Mouse (Mus musculus): ENCODE results near the gene Ralgapa1.
A peak's percentile ranks its signal among the peaks of the same experiment; 100 is the strongest.

Gene Ralgapa1

DNA sequence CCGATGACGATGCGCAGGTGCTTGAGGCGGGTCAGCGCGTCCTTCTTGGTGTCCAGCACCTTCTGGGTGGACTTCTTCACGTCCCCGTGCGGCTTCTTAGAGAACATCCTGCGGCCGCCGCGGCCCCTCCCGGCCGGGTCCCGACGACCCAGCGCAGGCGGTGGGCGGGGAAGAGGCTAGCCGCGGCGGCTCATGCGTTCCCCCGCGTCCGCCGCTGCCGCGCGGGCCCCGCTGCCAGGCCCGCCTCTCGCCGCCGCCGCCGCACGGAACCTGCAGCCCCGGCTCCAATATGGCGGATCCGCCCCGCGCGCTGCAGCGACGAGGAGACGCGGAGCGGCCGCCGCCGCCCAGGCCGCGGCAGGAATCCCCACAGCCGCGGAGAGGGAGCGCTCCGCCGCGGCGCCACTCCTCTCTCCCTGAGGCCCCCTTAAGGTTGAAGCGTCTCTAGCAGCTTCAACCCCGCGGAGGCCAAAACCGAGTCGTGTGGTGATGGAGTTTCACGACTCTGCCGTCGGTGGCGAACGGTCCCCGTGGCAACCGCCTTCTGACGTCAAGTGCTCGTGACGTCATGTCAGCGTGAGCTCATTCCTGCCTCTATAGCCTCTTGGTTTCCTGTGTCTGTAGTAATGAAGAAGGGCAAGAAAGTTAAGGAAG lies at the start of gene Ralgapa1:
Gene Ralgapa1, minus strand, starts transcription at position 507 of the 654 bp plus-strand sequence.
- DNase-seq (ENCODE audit: low read depth, low spot score), result peak; percentile 98

DNA sequence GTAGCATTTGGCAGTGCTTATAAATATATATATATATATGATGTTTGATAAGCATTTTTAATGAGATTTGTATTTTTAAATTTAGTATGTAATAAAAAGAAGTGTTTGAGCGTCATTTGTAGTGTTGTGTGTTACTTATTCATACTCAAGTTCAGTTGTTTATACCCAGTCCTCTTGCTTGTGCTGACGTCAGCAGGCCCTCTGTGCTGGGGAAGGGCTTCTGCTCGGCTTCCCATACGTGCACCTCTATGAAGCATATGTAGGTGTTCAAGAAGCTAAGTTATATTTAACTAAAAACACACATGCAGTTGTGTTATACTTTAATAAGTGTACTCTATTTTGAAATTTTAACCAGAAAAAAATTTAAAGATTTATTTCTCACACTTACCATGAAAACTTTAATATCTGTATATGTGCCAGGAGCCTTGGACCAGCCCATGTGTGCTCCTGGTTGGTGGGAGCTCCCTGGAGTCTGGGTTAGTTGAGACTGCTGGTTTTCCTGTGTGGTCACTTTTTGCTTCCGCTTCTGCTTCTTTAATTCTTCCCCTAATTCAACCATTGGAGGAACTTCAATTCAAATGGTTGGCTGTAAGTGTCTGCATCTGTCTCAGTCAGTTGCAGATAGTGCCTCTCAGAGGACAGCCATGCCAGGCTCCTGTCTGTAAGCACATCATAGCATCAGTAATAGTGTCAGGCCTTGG lies 48.8 kb upstream of the Ralgapa1 start:
- DNase-seq (ENCODE audit: low read depth, low spot score), result no peak

DNA sequence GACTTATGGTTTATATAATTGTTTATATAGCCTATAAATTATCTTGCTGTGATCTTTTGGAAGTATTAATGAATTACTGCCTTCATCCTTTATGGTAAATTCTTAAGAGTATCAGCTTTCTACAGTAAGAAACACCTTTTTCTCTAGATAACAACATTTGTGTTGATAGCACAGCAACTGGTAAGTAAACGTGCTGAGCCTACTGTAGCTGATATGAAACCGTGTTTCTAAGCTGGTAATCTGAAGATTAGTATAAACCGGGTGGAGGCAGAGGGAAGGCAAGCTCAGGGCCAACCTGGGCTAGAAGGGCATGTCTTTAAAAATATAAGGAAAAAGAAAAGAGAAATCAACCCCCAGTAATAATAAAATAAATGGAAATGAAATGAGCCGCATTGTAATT lies 46.8 kb upstream of the Ralgapa1 start:
- DNase-seq (ENCODE audit: low read depth, low spot score), result no peak

DNA sequence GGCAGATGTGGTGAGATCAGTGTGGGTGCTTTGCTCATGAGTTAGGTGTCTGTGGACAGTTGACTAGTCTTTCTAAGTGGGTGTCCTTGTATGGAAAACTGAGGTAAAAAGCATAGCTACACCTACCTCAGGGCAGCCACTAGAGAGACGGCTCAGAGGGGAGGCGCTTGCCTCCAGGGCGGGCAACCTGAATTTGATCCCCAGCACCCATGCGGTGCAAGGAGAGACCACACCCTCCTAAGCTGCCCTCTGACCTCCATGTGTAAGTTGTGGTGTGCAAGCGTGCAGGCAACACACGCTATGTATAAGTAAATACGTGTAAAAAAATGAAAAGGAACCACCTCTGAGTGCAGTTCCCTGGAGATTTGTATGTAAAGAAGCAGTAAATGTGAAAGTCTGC lies 39.7 kb upstream of the Ralgapa1 start:
- DNase-seq (ENCODE audit: low read depth, low spot score), result no peak

DNA sequence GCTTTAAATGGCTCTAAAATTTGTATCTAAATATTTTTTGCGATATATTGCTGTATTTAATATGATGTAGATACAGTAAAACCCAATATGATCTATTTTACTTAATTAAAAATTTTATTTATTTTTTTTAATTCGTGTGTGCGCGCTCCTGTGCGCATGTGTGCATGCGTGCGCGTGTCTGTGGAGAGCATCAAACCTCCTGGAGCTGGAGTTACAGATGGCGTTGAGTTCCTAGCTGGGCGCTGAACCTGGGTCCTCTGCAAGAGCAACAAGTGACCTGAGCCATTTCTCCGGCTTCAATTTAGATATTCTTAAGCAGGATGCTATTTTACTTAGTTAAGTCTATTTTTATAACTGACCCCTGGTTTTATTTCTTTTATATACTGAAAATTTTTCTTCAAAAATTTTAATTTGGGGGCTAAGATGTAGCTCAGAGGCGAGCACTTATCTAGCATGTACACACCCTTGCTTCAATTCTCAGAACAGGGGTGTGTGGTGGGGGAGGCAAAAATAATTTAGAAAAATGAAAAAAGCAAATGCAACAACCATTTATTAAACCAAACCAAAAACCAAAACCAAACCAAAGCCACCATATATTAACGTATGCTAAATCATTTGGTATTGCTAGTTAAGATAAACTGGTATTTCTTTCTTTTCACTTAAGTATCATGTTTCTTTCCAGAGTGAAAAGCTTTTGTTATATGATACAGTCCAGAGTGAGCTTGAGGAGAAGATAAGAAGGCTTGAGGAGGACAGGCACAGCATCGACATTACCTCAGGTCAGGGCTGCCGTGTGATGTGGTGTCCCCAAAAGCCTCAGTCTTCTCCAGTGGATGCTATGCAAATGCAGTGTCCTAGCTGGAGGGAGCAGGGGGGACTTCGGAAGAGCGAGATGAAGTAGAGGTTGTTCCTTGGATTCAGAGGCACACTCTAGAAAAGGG lies 38.7 kb upstream of the Ralgapa1 start:
- DNase-seq (ENCODE audit: low read depth, low spot score), result no peak

DNA sequence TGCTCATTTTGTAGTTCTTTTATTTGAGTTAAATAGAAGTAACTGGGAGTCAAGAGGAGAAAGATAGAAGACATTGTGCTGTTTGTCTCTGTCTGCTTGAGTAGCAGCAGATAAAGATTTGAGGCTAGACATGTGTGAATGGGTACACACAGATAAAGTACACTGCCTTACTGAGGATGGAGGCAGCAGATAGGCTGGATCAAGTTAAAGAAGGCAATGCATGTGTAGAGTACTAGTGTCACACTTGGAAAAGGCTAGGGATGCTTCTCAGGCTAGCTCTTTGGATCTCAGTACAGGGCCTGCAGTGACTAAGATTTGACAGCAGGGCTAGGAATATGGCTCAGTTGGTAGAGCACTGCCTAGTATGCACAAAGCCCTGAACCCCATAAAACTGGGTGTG lies 29.7 kb upstream of the Ralgapa1 start:
- DNase-seq (ENCODE audit: low read depth, low spot score), result no peak

DNA sequence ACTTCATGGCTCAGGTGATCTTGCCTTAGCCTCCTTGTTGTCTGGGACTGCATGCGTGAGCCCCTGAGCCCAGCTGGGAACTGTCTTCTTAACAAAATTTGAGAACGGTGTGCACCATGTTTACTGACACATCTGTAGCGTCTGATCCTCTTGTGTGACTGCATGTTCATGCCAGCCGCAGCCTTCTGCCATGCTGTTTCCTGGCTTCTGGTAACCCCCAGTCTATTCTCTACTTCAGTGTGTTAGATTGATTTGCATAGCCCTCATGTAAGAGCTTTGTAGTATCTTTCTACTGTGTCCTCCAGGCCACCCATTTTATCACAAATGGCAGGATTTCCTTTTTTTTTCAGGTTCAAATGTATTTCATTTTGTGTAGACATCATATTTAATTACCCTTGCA lies 26.9 kb upstream of the Ralgapa1 start:
- no peak for DNase-seq (ENCODE audit: low read depth, low spot score)

DNA sequence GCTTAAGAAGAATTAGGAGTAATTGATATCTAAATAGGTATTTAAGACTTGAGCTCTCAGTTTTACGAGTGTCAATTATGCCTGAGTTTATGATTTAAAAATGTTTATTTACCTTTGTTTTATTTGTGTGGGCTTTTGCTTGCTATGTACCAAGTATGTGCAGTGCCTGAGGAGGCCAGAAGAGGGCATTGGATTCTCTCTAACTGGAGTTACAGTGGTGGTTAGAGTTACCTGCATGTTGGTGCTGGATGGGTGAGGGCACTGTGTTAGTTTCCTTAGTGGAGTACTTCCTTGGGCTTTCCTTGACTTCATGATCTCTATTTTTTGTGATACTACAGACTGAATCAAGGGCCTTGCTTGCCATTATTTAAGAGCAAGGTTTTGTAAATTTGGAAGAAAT lies 25.8 kb upstream of the Ralgapa1 start:
- peak; percentile 48 for DNase-seq (ENCODE audit: low read depth, low spot score)

DNA sequence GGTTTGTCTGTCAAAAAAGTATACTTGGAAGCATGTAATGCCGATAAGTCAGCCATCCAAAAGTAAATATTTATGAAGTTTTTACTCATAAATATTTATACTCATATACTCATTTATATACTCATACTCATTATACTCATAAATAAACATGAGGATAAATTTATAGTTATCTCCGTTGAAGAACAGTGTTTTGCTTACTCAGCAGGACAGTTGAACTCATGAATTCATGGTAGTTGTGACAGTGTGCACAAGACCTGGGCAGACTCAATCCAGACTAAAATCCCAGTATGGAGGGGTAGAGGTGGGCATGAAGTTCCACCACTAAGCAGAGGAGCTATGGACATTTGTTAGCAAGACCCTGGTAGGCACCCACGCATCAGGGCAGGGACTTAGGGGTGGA lies 16.5 kb upstream of the Ralgapa1 start:
- DNase-seq (ENCODE audit: low read depth, low spot score), result no peak

DNA sequence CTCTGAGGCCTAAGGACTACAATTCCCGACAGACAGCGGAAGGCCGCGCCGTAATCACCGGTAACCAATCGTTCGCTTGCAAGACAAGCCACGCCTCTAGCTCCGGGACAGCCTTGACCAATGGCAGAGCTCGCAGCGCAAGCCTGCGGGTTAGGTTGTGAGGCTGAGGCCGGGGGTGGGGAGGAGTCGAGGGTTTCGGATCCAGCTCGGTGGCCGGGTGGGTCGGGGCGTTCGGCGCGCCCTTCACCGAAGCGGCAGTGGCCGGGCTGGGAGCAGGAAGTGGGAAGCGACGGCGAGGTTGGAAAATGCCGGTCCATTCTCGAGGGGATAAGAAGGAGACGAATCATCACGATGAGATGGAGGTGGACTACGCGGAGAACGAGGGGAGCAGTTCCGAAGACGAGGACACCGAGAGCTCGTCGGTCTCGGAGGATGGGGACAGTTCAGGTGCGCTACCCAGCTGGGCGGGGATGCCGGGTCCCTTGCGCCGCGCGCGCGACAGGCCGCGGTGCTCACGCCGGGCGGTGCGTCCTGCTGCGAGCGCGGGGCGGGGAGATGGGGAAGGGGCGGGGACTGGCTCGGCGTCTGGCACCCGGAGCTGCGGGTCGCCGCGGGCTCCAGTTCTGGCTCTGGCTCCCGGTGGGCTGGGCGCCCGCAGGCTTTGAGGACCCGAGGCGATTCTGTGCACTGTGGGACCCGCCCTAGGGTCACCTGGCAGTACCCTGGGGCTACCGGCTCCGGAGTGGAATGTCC lies 15.4 kb upstream of the Ralgapa1 start, which contains the start of gene Brms1l:
Gene Brms1l, plus strand, starts transcription at position 126 of the 753 bp plus-strand sequence.
- peak; percentile 97 for DNase-seq (ENCODE audit: low read depth, low spot score)

DNA sequence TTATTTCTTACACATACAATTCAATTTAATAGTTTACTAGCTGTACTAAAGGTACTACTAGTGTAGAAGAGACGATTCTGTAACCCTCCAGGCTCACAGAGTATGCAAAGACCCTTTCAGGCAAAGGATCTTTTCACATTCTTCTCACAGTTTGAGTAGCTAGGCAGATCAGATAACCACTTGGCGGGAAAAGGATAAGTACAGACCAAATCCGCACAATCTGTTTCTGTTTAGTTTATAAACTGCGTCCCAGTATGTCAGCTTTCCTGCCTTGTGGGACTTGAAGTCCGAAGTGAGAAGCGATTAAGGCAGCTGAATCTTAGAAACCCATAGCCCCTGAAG lies 14.9 kb upstream of the Ralgapa1 start:
- no peak for DNase-seq (ENCODE audit: low read depth, low spot score)

DNA sequence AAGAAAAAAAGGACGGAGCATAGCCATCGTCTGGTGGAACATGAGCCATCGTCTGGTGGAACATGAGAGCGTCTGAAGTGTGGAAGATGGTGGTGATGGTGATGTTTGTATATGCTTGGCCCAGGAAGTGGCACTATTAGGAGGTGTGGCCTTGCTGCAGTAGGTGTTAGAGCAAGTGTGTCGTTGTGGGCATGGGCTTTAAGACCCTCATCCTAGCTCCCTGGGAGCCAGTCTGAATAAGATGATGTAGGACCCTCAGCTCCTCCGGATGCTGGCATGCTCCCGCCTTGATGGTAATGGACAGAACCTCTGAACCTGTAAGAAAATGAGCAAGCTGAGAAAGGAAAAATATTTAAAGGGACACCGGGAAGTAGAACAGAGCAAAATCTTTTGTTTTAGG lies 13.9 kb upstream of the Ralgapa1 start:
- DNase-seq (ENCODE audit: low read depth, low spot score), result no peak

DNA sequence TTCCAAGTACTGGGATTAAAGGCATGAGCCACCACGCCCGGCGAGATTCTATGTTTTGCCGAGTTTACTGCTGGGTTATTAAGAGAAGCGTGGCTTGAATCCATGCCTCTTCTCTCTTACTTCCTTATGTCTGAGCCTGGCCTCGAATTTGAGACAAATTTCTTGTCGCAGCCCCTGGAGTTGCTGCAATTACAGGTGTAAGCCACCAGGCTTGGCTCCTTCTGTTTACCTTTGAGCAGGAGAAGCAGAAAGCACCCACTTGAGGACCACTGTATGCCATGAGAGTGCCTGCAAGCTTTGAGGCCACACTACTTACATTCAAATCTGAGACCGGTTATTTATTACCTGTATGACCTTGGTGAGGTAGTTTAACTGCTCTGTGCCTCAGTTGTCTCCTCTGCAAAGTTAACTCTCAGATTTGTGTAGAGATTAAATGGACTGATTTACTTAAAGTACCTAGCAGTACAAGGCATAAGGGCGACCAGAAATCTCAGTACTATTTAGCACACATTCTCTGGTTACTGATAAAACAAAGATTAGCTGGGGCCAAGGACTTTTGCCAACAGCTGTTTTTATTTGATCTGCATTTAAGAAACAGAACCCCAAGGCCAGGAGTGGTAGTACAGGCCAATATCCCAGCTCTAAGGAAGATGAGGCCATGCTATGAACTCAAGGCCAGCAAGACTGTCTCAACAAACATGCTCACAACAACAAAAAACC lies 13.1 kb upstream of the Ralgapa1 start:
- peak; percentile 23 for DNase-seq (ENCODE audit: low read depth, low spot score)

DNA sequence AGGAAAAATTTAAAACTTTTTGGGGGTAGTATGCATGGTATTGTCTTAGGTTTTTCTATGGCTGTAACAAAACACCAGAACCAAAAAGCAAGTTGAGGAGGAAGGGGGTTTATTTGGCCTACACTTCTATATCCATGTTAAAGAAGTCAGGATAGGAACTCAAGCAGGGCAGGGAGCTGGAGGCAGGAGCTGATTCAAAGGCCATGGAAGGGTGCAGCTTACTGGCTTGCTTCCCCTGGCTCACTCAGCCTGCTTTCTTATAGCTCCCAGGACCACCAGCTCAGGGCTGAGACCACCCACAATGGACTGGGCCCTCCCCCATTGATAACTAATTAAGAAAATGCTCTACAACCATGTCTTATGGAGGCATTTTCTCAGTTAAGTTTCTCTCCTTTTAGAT lies 12.0 kb upstream of the Ralgapa1 start:
- DNase-seq (ENCODE audit: low read depth, low spot score), result no peak

DNA sequence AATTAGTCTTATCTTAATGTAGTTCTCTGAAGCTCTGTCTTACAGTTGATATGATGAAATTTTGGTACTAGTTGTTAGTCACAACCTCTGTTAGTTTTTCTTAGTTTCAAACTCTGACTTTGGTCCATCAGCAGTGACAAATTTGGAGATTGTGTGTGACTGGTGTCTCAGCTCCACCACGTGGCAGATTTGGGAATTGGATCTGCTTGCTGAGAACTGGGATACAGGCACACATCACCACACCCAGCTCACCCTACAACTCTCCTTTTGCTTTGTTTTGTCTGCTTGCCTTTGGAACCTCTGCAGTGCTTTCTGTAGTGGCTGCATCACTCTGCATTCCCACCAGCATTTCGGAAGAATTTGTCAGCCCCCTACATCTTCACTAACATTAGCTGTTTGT lies 10.1 kb upstream of the Ralgapa1 start:
- DNase-seq (ENCODE audit: low read depth, low spot score), result peak; percentile 65

DNA sequence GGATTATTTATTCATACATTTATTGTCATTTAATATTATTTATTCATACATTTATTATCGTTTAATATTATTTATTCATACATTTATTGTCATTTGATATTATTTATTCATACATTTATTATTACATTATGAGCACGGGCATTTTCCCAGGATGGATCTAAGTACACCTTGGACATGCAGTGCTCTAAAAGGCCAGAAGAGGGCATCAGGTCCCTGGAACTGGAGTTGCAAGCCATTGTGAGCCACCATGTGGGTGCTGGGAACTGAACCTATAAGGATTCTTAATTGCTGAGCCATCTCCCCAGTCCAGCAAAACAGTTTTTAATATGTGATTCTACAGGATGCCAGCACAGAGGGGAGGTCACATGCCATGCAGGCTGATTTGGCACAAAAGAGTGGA lies 4.6 kb upstream of the Ralgapa1 start:
- DNase-seq (ENCODE audit: low read depth, low spot score), result peak; percentile 22

DNA sequence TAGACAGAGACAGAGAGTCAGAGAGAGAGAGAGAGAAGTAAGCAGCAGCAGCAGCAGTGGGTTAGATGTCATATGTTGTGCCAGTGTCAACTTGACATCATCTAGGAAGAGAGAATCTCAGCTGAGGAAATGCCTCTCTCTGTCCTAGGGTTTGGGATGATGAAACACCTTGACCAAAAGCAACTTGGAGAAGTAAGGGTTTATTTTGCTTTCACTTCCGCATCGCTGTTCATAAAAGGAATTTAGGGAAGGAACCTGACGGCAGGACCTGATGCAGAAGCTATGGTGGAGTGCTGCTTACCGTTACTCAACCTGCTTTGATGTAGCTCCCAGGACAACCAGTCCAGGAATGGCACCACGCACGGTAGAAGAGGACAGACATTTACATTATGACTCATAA lies 3.1 kb upstream of the Ralgapa1 start:
- DNase-seq (ENCODE audit: low read depth, low spot score), result no peak

DNA sequence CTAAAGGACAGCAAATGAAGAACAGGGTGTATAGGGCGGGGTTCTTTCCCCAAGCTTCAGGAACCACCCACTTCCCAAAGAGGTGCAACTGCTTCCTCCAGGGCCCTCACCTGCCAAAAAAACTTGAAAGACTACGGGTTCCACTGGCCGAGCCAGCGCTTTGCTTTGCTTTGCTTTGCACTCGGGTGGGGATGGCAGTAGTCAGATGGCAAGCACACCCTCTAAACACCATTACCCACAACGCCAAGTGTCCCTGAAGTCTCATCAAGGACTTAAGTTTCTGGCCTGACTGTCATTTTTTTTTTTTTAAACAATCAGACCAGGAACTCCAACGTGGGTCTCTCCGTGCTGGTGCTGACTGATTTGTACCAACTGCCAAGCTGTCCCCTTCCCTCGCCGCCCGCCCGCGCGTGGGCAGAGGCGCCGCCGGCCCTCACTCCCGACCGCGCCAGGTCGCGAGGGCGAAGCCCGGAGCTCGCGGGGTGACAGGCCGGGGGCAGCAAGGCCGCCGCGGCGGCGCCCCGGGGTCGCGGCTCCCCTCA lies 777 bp downstream of the Ralgapa1 start:
- no peak for DNase-seq (ENCODE audit: low read depth, low spot score)

DNA sequence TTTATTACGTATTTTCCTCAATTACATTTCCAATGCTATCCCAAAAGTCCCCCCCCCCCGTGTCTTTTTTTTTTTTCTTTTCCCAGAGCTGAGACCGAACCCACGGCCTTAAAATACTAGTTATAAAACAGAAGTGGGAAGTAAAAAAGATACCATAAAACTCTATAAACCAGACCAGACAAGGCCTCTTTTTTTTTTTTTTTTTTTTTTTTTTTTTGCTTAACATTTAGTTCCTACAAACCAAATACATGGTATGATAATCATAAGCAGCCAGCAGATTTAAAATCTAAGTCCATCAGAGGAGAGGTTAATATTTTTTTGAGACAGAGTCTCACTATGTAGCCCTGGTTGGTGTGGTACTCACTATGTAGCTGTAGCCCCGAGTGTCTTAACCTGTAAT lies 4.5 kb downstream of the Ralgapa1 start:
- DNase-seq (ENCODE audit: low read depth, low spot score), result no peak

DNA sequence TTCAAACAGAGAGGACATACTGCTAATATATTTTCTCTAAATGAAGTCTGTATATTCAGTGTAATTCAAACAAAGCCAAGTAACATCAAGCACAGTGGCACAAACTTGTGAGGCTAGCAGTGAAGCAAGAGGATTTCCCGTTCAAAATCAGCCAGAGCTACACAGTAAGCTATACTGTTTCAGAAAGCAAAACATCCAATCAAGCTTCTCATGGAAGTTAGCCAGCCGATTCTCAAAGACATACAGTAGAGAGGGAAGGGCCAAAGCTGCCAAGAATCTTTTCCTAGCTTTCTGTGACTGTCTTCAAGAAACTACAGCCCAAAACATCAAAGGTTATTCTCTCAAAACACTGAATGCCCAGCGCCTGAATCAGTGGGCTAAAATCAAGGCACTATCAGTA lies 15.9 kb downstream of the Ralgapa1 start:
- DNase-seq (ENCODE audit: low read depth, low spot score), result no peak

DNA sequence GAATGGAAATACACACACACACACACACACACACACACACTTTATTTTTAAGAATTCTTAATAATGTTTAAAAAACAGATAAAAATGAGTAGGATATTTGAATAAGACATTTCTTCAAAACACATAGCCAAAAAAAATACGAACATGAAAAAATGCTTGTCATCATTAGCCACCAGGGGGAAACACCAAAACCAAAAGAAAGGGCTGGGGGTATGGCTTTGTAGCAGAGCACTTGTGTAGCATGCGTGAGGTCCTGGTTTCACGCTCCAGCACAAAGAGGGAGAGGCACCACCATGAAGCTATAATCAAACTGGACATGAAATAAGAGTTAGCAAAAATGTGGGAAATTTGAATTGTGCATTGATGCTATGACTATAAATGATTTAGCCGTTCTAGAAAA lies 19.8 kb downstream of the Ralgapa1 start:
- no peak for DNase-seq (ENCODE audit: low read depth, low spot score)

Data from CD4-positive helper T cell, adult 2 months (primary cell).